Mouse (Mus musculus): ENCODE measurements around the gene 1700056E22Rik. TPM values are rescaled to one million over a fixed set of nuclear protein-coding genes. Genes with fewer than 3 reads are reported as not detected.
A peak's percentile ranks its signal among the peaks of the same experiment; 100 is the strongest.

The 1700056E22Rik gene
- polyA plus RNA-seq, 1 experiment: 0.51 TPM

DNA sequence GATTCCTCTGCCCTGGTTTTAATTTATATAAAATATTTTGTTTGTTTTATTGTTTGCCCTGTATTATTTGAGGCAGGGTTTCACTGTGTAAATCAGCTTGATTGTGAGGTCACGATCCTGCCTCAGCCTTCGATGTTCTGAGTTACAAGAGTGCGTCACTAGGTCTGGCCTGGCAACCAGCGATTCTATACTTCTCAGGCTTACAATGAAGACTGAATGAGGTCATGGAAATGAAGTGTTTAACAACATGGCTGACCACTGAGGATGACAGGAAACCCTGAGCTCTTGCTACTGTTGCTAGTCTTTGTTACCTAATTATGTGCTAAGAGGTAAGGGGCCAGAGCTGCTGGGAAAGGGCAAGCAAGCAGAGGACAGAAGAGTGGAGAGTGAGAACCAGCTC lies 21.0 kb downstream of the 1700056E22Rik start, which contains the start of gene Dusp10:
Gene Dusp10, plus strand, starts transcription at position 197 of the 400 bp plus-strand sequence.
- Histone ChIP-seq H3K27ac (ENCODE audit: insufficient read depth, low read length) (no peak within 1 kb of the TSS), H3K4me1 (ENCODE audit: control insufficient read depth, insufficient read depth, low read length) (no peaks in the 10 kb centered on the region), H3K4me3 (replicated peaks; ENCODE audit: insufficient read depth, low read depth, low read length) (no peak within 1 kb of the TSS), H3K27me3 (ENCODE audit: control insufficient read depth, insufficient read depth, low read length) (no peaks in the 10 kb centered on the region)
- TF ChIP-seq CTCF (IDR thresholded peaks at IDR 0.05; ENCODE audit: borderline replicate concordance, insufficient read depth, low read depth, low read length) (no peak), POLR2A (IDR thresholded peaks at IDR 0.05; ENCODE audit: borderline replicate concordance, insufficient read depth, low read length) (no peak)
- DNase-seq: no peak
- WGBS: 91% methylated on average over 4 of the region's 4 CpGs

DNA sequence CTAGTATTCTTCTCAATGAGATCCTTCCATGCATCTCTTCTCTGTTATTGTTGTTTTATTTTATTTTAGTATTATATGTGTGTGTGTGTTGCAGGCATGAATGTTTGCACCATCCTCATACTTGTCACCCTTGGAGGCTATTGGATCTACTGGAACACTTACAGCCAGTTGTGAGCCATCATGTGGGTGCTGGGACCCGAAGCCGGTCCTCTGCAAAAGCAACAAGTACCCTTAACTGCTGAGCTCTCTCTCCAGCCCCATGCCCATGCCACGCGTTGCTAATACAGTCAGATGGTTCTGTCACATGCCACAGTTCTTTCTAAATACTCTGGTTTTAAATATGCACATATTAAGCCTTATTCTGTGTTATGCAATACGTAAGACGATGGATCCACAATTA lies 22.8 kb downstream of the 1700056E22Rik start:
- H3K4me3 ChIP-seq (replicated peaks; ENCODE audit: insufficient read depth, low read depth, low read length): no peak overlapping the region
- no peak overlapping the region for H3K27ac ChIP-seq (ENCODE audit: insufficient read depth, low read length)
- H3K27me3 ChIP-seq (ENCODE audit: control insufficient read depth, insufficient read depth, low read length): no peaks in the 10 kb centered on the region
- 96% methylated on average over 6 of the region's 6 CpGs for WGBS
- TF ChIP-seq POLR2A (IDR thresholded peaks at IDR 0.05; ENCODE audit: borderline replicate concordance, insufficient read depth, low read length): no peak
- no peak for TF ChIP-seq CTCF (IDR thresholded peaks at IDR 0.05; ENCODE audit: borderline replicate concordance, insufficient read depth, low read depth, low read length)
- no peaks in the 10 kb centered on the region for H3K4me1 ChIP-seq (ENCODE audit: control insufficient read depth, insufficient read depth, low read length)
- DNase-seq: no peak

DNA sequence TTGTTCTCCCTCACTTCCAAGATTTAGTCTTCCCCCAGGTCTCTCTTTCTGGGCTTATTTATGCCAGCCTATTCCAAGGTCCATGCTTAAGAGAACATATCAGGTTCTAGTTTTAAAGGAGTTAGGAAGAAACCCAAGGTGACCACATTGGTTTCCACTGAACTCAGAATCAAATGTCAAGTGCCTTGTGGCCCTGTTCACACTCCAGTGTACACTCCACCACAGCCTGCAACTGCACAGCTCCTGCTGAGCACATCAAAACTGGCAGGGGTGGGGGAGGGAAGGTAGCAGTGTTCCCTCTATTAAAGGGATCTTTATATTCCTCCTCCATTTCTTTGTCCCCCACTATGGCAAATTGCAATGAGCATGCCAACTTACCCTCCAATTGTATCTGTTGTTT lies 28.0 kb downstream of the 1700056E22Rik start:
- Histone ChIP-seq H3K4me1 (ENCODE audit: control insufficient read depth, insufficient read depth, low read length) (no peaks in the 10 kb centered on the region), H3K4me3 (replicated peaks; ENCODE audit: insufficient read depth, low read depth, low read length) (no peak overlapping the region), H3K27me3 (ENCODE audit: control insufficient read depth, insufficient read depth, low read length) (no peaks in the 10 kb centered on the region), H3K27ac (ENCODE audit: insufficient read depth, low read length) (no peak overlapping the region)
- DNase-seq: no peak
- no peak for TF ChIP-seq POLR2A (IDR thresholded peaks at IDR 0.05; ENCODE audit: borderline replicate concordance, insufficient read depth, low read length)
- TF ChIP-seq CTCF (IDR thresholded peaks at IDR 0.05; ENCODE audit: borderline replicate concordance, insufficient read depth, low read depth, low read length): no peak

DNA sequence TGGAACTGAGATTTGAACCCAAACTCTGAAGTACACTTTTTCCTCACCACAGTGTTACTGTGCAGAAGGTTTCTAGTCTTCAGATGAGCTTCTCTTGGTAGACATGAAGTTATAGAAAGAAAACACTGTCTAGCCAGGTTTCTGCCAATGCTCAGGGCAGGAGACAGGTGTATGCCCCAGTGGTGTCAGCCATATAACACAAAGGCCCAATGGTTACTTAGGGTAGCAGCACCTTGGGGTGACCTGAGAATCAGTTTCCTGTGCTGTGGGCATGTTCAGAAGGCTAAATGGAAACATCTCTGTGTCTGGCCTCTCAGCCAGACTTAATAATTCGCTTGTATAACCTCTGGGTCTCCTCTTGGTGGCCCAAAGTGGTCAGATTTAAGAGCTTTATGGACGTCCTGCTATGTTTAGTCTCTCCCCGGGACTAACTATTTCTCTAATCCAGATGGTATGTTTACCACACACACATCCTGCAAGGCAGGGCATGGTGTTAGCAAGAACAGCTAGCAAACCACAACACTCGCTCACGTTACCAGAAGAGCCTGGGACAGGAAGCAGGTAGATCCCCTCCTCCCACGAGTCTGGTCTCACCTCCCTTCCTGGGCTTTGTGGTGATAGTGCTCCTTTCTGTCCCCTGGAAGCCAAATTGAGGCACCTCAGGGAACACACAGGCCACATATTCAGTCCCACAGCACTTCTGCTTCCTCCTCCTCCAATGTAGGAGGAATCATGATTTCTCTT lies 28.6 kb downstream of the 1700056E22Rik start:
- no peaks in the 10 kb centered on the region for H3K27me3 ChIP-seq (ENCODE audit: control insufficient read depth, insufficient read depth, low read length)
- H3K27ac ChIP-seq (ENCODE audit: insufficient read depth, low read length): no peak overlapping the region
- TF ChIP-seq POLR2A (IDR thresholded peaks at IDR 0.05; ENCODE audit: borderline replicate concordance, insufficient read depth, low read length): no peak
- no peak for TF ChIP-seq CTCF (IDR thresholded peaks at IDR 0.05; ENCODE audit: borderline replicate concordance, insufficient read depth, low read depth, low read length)
- no peak for DNase-seq
- WGBS: 86% methylated on average over 6 of the region's 6 CpGs
- no peaks in the 10 kb centered on the region for H3K4me1 ChIP-seq (ENCODE audit: control insufficient read depth, insufficient read depth, low read length)
- no peak overlapping the region for H3K4me3 ChIP-seq (replicated peaks; ENCODE audit: insufficient read depth, low read depth, low read length)

DNA sequence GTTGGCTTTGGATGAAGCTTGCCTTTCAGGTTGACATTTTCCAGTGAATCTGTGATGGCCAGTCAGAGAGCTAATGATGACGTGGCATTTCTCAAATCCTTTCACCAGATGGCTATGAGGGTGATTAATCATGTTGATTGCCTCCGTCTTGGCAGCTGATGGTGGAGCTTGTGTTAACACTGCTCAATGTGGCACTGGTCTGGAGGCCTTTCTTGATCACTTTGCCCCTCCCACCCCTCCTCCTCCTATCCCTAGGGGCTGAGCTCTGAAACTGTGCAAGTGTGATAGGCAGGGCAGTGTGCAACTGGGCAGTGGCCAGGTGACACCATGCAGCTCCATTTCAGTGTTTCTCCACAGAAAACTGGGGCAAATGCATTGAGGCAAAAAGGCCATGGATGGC lies 29.8 kb downstream of the 1700056E22Rik start:
- H3K4me1 ChIP-seq (ENCODE audit: control insufficient read depth, insufficient read depth, low read length): no peaks in the 10 kb centered on the region
- no peak for DNase-seq
- 75% methylated on average over 2 of the region's 2 CpGs for WGBS
- H3K4me3 ChIP-seq (replicated peaks; ENCODE audit: insufficient read depth, low read depth, low read length): no peak overlapping the region
- H3K27me3 ChIP-seq (ENCODE audit: control insufficient read depth, insufficient read depth, low read length): no peaks in the 10 kb centered on the region
- no peak for TF ChIP-seq CTCF (IDR thresholded peaks at IDR 0.05; ENCODE audit: borderline replicate concordance, insufficient read depth, low read depth, low read length)
- no peak for TF ChIP-seq POLR2A (IDR thresholded peaks at IDR 0.05; ENCODE audit: borderline replicate concordance, insufficient read depth, low read length)
- H3K27ac ChIP-seq (ENCODE audit: insufficient read depth, low read length): no peak overlapping the region

DNA sequence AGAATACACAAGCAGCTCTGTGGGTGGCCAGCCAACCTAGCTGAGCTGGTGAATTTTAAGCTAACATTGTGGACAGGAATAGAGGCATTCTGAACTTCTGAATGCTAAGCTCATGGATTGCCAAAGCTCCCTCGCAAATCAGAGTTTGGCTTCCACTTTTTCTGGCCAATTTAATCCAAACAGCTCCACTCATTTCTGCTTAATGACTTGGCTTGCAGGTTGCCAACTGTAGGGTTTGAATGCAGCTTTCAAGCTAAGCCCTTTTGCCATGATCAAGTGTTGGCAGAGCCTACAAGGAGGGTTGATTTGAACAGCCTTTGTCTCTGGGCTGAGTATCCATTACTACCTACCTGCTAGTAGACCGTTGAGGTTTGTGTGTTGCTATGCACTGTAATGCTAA lies 31.6 kb downstream of the 1700056E22Rik start:
- TF ChIP-seq POLR2A (IDR thresholded peaks at IDR 0.05; ENCODE audit: borderline replicate concordance, insufficient read depth, low read length): no peak
- no peak for TF ChIP-seq CTCF (IDR thresholded peaks at IDR 0.05; ENCODE audit: borderline replicate concordance, insufficient read depth, low read depth, low read length)
- WGBS: 30% methylated on average over 2 of the region's 2 CpGs
- peak in 1 of 2 experiments; percentile 3 for DNase-seq
- Histone ChIP-seq H3K4me3 (replicated peaks; ENCODE audit: insufficient read depth, low read depth, low read length) (no peak overlapping the region), H3K4me1 (ENCODE audit: control insufficient read depth, insufficient read depth, low read length) (no peaks in the 10 kb centered on the region), H3K27me3 (ENCODE audit: control insufficient read depth, insufficient read depth, low read length) (no peaks in the 10 kb centered on the region), H3K27ac (ENCODE audit: insufficient read depth, low read length) (no peak overlapping the region)

DNA sequence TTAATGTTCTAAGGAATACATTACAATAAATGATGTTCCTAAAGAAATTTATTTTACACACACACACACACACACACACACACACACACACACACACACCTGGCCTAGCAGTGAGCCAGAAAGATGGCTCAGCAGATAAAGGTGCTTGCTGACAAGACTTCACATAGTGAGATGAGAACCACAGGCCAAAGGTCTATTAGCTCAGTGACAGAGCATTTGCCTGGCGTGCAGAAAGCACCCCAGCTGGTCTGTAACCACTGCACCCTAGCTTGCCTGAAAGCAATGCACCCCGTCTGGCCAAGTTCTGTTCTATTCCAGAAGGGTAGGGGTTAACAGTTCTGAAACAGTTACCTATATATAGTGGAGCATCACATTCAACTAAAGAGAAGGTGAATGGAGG lies 36.9 kb downstream of the 1700056E22Rik start:
- no peak overlapping the region for H3K27ac ChIP-seq (ENCODE audit: insufficient read depth, low read length)
- 61% methylated on average over 2 of the region's 2 CpGs for WGBS
- no peak for TF ChIP-seq CTCF (IDR thresholded peaks at IDR 0.05; ENCODE audit: borderline replicate concordance, insufficient read depth, low read depth, low read length)
- TF ChIP-seq POLR2A (IDR thresholded peaks at IDR 0.05; ENCODE audit: borderline replicate concordance, insufficient read depth, low read length): no peak
- H3K4me3 ChIP-seq (replicated peaks; ENCODE audit: insufficient read depth, low read depth, low read length): no peak overlapping the region
- no peak for DNase-seq
- H3K4me1 ChIP-seq (ENCODE audit: control insufficient read depth, insufficient read depth, low read length): no peaks in the 10 kb centered on the region
- no peaks in the 10 kb centered on the region for H3K27me3 ChIP-seq (ENCODE audit: control insufficient read depth, insufficient read depth, low read length)

DNA sequence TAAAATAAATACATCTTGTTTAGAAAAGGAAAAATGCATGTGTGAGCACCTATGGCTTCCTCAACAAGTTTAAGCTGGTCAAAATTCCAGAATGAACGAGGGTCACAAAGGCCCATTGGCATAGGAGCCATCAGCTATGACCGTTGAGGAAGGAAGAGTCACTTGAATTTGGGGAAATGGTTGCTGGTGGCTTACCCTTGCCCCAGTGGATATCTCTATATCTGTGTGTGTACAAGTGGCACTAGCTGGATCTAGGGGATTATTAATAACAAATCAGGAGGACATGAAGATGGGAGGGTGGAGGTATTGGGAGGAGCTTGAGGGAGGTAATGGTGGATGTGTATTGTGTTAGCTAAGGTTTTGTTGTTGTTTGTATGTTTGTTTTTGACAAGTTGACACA lies 42.2 kb downstream of the 1700056E22Rik start:
- DNase-seq: no peak
- Histone ChIP-seq H3K27me3 (ENCODE audit: control insufficient read depth, insufficient read depth, low read length) (no peaks in the 10 kb centered on the region), H3K27ac (ENCODE audit: insufficient read depth, low read length) (no peak overlapping the region), H3K4me1 (ENCODE audit: control insufficient read depth, insufficient read depth, low read length) (no peaks in the 10 kb centered on the region), H3K4me3 (replicated peaks; ENCODE audit: insufficient read depth, low read depth, low read length) (no peak overlapping the region)
- WGBS: 87% methylated on average over 2 of the region's 2 CpGs
- TF ChIP-seq CTCF (IDR thresholded peaks at IDR 0.05; ENCODE audit: borderline replicate concordance, insufficient read depth, low read depth, low read length) (no peak), POLR2A (IDR thresholded peaks at IDR 0.05; ENCODE audit: borderline replicate concordance, insufficient read depth, low read length) (no peak)
